Mouse (Mus musculus) G1E (cell line): ENCODE data around the gene Olfr373.

Source experiments
- CTCF ChIP-seq: IDR thresholded peaks from 2 replicates; pipeline ENCODE4 v1.5.1; 2012; ENCODE audit warnings: low read depth, low read length, inconsistent platforms, mixed read lengths
- GATA1 ChIP-seq: IDR thresholded peaks from 2 replicates; pipeline ENCODE4 v1.6.1; 2012; ENCODE audit warnings: borderline replicate concordance, low read length, inconsistent platforms, mixed read lengths
- POLR2AphosphoS5 ChIP-seq: IDR thresholded peaks from 2 replicates; pipeline ENCODE4 v1.6.1; 2012; ENCODE audit warnings: low read depth, low read length, inconsistent platforms; ENCODE audit not compliant: insufficient replicate concordance

DNA sequence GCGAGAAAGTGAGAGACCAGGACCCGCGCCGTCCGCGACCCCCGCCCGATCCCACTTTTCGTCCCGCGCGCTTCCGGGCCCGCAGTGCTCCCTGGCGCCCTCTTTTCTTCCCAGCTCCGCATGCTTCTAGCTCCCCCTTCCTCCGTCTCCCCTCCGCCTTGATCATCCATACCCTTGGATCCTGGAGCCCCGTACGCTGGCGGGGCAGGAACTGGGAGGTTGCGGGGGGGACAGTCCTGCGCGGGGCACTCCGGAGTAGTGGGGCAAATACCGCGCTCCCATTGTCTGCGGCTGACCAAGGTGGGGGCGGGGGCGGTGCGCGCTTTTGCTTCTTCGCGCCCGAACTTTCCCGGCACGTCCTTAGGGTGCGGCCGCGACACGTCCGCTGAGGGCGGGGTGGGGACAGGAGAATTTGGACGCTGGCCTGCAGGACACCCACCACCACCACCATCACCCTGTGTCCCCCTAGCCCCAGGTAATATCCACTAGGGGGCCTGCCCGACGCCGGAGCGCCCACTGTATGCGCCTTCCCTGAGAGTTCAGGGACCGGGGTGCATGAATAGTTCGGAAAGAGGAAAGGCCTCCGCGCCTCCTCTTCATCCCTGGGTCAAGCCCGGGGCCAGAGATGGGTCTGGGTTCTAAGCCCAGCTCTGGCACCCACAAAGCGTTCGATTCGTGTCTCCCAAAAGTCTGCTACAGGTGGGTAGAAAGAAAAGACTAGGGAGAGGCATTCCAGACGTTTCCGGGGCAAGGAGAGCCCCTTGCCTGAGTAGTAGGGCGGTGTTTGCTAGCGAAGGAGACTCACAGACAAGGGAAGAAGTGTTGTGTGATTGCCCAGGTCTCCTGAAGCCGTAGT, 52.7 kb downstream of the Olfr373 start:
- no peak for TF ChIP-seq POLR2AphosphoS5
- no peak for TF ChIP-seq CTCF
- TF ChIP-seq GATA1: no peak
